Mouse (Mus musculus) adrenal gland (tissue): Measurements from ENCODE around the gene Nxpe4.
"Not testable (repeated sequence)": the region's sequence is repeated elsewhere in the genome, so short reads cannot be mapped to it uniquely, and the experiment has no call there.

Experiments
- intact Hi-C: fragments of 180-260 bp; cut with DNase I; formaldehyde crosslinking; loops from one replicate; pipeline ENCODE4 v1.15.1; 2025

The Nxpe4 gene

GRCm38 (mm10) chr9:48239461-48239860, 77.6 kb downstream of the Nxpe4 start:
- intact Hi-C loops = no loop called here

- intact Hi-C loops = no loop called here
These were observed 78.6 kb downstream of the Nxpe4 start for GRCm38 (mm10) chr9:48240431-48240830.

GRCm38 (mm10) chr9:48241791-48242190, 80.0 kb downstream of the Nxpe4 start:
- intact Hi-C loops = no loop called here

GRCm38 (mm10) chr9:48242756-48243155, 80.9 kb downstream of the Nxpe4 start:
- intact Hi-C loops = no loop called here

GRCm38 (mm10) chr9:48244175-48244574, 82.4 kb downstream of the Nxpe4 start:
- intact Hi-C loops = no loop called here

GRCm38 (mm10) chr9:48245525-48245924, 83.7 kb downstream of the Nxpe4 start:
- intact Hi-C loops = no loop called here

- intact Hi-C loops = no loop called here
These were observed 85.5 kb downstream of the Nxpe4 start for GRCm38 (mm10) chr9:48247276-48247675.

GRCm38 (mm10) chr9:48252236-48252635, 90.4 kb downstream of the Nxpe4 start:
- intact Hi-C loops = loop anchor here (10.0 kb wide), 1 partner anchor 547 kb away; no protein-coding TSS in a partner anchor

- intact Hi-C loops = loop anchor here (5.0 to 10.0 kb wide), 2 partner anchors 552 to 1525 kb away; no protein-coding TSS in a partner anchor
These were observed 95.2 kb downstream of the Nxpe4 start for GRCm38 (mm10) chr9:48257001-48257400.

GRCm38 (mm10) chr9:48257741-48258423, 96.1 kb downstream of the Nxpe4 start:
- intact Hi-C loops = loop anchor here (5.0 to 10.0 kb wide), 2 partner anchors 553 to 1526 kb away; no protein-coding TSS in a partner anchor

GRCm38 (mm10) chr9:48264616-48265015, 102.8 kb downstream of the Nxpe4 start:
- intact Hi-C loops = loop anchor here (10.0 kb wide), 1 partner anchor 300 kb away; no protein-coding TSS in a partner anchor

GRCm38 (mm10) chr9:48265491-48265890, 103.7 kb downstream of the Nxpe4 start:
- intact Hi-C loops = loop anchor here (10.0 kb wide), 1 partner anchor 299 kb away; no protein-coding TSS in a partner anchor

- intact Hi-C loops = loop anchor here (2.0 to 10.0 kb wide), 2 partner anchors 88 to 298 kb away; no protein-coding TSS in a partner anchor
These were observed 104.6 kb downstream of the Nxpe4 start for GRCm38 (mm10) chr9:48266286-48267027.

GRCm38 (mm10) chr9:48267028-48267441, 105.2 kb downstream of the Nxpe4 start:
- intact Hi-C loops = loop anchor here (2.0 to 10.0 kb wide), 2 partner anchors 88 to 298 kb away; no protein-coding TSS in a partner anchor

GRCm38 (mm10) chr9:48267960-48268359, 106.1 kb downstream of the Nxpe4 start:
- intact Hi-C loops = loop anchor here (2.0 to 10.0 kb wide), 2 partner anchors 87 to 297 kb away; no protein-coding TSS in a partner anchor

- intact Hi-C loops = no loop called here
These were observed 115.0 kb downstream of the Nxpe4 start for GRCm38 (mm10) chr9:48276831-48277230.

GRCm38 (mm10) chr9:48284221-48284620, 122.4 kb downstream of the Nxpe4 start:
- intact Hi-C loops = no loop called here

GRCm38 (mm10) chr9:48290281-48290680, 128.5 kb downstream of the Nxpe4 start:
- intact Hi-C loops = no loop called here

GRCm38 (mm10) chr9:48294754-48295153, 132.9 kb downstream of the Nxpe4 start:
- intact Hi-C loops = no loop called here

GRCm38 (mm10) chr9:48298983-48299382, 137.2 kb downstream of the Nxpe4 start:
- intact Hi-C loops = no loop called here

GRCm38 (mm10) chr9:48303564-48303963, 141.7 kb downstream of the Nxpe4 start:
- intact Hi-C loops = not testable (repeated sequence)

GRCm38 (mm10) chr9:48311241-48311640, 149.4 kb downstream of the Nxpe4 start:
- intact Hi-C loops = no loop called here
